Mouse (Mus musculus) lung, adult 2 months (tissue): ENCODE measurements at regions not wholly inside any gene's neighbourhood (a gene's known extent, or its start where the extent isn't known, plus 50 kb on each side); places are given as distances from the start of the nearest gene placed in this dataset.

Experiments
- CTCF ChIP-seq: fragments of 200-500 bp; IDR thresholded peaks from 2 replicates; pipeline ENCODE4 v1.5.1; 2011; ENCODE audit warnings: mild to moderate bottlenecking, low read length, control low read depth; ENCODE audit not compliant: insufficient read depth
- POLR2A ChIP-seq: fragments of 200-500 bp; IDR thresholded peaks from 2 replicates; pipeline ENCODE4 v1.6.1; 2011; ENCODE audit warnings: low read depth, mild to moderate bottlenecking, control low read depth, low read length, borderline replicate concordance; ENCODE audit errors: extremely low read depth

DNA sequence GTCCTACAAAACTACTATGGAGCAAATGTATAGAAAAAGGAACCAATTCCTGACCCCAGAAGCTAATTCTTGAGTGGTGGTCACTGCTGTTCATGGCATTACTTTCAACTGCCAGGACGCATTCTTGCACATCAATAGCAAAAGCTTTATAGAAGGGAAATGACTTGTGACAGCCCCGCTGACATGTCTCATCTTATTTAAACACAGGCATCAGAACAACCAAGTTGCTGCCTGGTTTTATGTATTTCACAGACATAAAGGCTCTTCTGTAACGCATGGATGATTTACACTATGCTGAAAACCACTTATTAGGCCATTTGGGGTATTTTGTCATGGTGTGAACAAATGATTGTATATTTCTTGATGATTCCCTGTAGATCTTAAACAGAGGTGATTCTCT is 228.1 kb downstream of the Fat4 start:
- TF ChIP-seq POLR2A, result no peak
- TF ChIP-seq CTCF, result no peak
